Comparison of ENCODE assay signal across 32 mouse cellular contexts in genomic region chr7:35197022-35197421, GRCm38 (mm10). TPM values are rescaled to one million over a fixed set of nuclear protein-coding genes. Genes with fewer than 3 reads are reported as not detected.
DNase-seq lines count a peak whose midpoint lies in the region; ATAC-seq and TF ChIP-seq lines count a peak whose summit lies in the region.
"Had no signal": no experiment of that assay in that cellular context is flagged by ENCODE, and none has a peak within 500 bp of the region (broad histone marks: within the 10 kb centered on the region; RNA-seq: fewer than 3 reads in every experiment).

No protein-coding gene starts in this region.

- H3K4me1 ChIP-seq in embryonic facial prominence, embryonic 13.5 days: peaks cover 13% of the 10 kb centered on the region
- H3K4me1 ChIP-seq in lung, embryonic 14.5 days (ENCODE audit: insufficient read depth): no peaks in the 10 kb centered on the region
- no peaks in the 10 kb centered on the region for H3K4me1 ChIP-seq in hindbrain, embryonic 13.5 days (replicated peaks)
- no peaks in the 10 kb centered on the region for H3K4me1 ChIP-seq in intestine, embryonic 16.5 days (ENCODE audit: control insufficient read depth, insufficient read depth, low read length)
- no peaks in the 10 kb centered on the region for H3K4me1 ChIP-seq in heart, adult 2 months (ENCODE audit: control insufficient read depth, insufficient read depth, low read length)
- H3K4me1 ChIP-seq: forebrain, embryonic 13.5 days; hindbrain, embryonic 15.5 days; liver, embryonic 12.5 days; megakaryocyte, embryonic 14.5 days; midbrain, embryonic 12.5 days had no signal

- no peak overlapping the region for H3K4me3 ChIP-seq in embryonic facial prominence, embryonic 13.5 days
- H3K4me3 ChIP-seq in lung, embryonic 14.5 days (ENCODE audit: low read depth, low read length): no peak overlapping the region
- no peak overlapping the region for H3K4me3 ChIP-seq in hindbrain, embryonic 13.5 days
- no peak overlapping the region for H3K4me3 ChIP-seq in intestine, embryonic 16.5 days (ENCODE audit: low read length)
- no peak overlapping the region for H3K4me3 ChIP-seq in heart, adult 2 months
- H3K4me3 ChIP-seq: forebrain, embryonic 13.5 days; heart, embryonic 10.5 days; hindbrain, embryonic 15.5 days; liver, embryonic 12.5 days; megakaryocyte, embryonic 14.5 days; midbrain, embryonic 12.5 days; neural tube, embryonic 15.5 days had no signal

- no peaks in the 10 kb centered on the region for H3K79me2 ChIP-seq in heart, adult 2 months (replicated peaks; ENCODE audit: control insufficient read depth, insufficient read depth, low read length)

- no peak for TF ChIP-seq CTCF in lung, embryonic 14.5 days (IDR thresholded peaks at IDR 0.05; ENCODE audit: low read depth)
- no peak for TF ChIP-seq CTCF in heart, adult 2 months (IDR thresholded peaks at IDR 0.05)

- peaks cover 30% of the 10 kb centered on the region for H3K36me3 ChIP-seq in embryonic facial prominence, embryonic 13.5 days
- H3K36me3 ChIP-seq in lung, embryonic 14.5 days (ENCODE audit: insufficient read depth): peaks cover 16% of the 10 kb centered on the region; the same call in 1 of the 2 replicates
- H3K36me3 ChIP-seq in hindbrain, embryonic 13.5 days: peaks cover 35% of the 10 kb centered on the region
- H3K36me3 ChIP-seq in intestine, embryonic 16.5 days (ENCODE audit: control insufficient read depth, insufficient read depth, low read length): no peaks in the 10 kb centered on the region
- H3K36me3 ChIP-seq in heart, adult 2 months (ENCODE audit: control insufficient read depth, insufficient read depth, low read length): no peaks in the 10 kb centered on the region

- peak; percentile 17; the same call in 1 of the 2 replicates for ATAC-seq in embryonic facial prominence, embryonic 13.5 days (ENCODE audit: insufficient number of reproducible peaks, insufficient read depth, low FRiP score, low TSS enrichment, low read depth)
- peak; percentile 37; the same call in 1 of the 2 replicates for ATAC-seq in lung, embryonic 14.5 days (ENCODE audit: insufficient read depth)
- ATAC-seq in hindbrain, embryonic 13.5 days (ENCODE audit: low FRiP score): no peak
- ATAC-seq in intestine, embryonic 16.5 days: no peak
- ATAC-seq: forebrain, embryonic 13.5 days; inflammation-experienced regulatory T-cells, adult 6 months; liver, embryonic 12.5 days; liver, postnatal 0 days had no signal

- 39% methylated on average over 2 of the region's 2 CpGs for WGBS in embryonic facial prominence, embryonic 13.5 days
- 49% methylated on average over 2 of the region's 2 CpGs for WGBS in lung, embryonic 14.5 days
- 77% methylated on average over 2 of the region's 2 CpGs for WGBS in hindbrain, embryonic 13.5 days
- 52% methylated on average over 2 of the region's 2 CpGs for WGBS in intestine, embryonic 16.5 days
- 39% methylated on average over 2 of the region's 2 CpGs for WGBS in heart, adult 2 months

- H3K4me2 ChIP-seq in embryonic facial prominence, embryonic 13.5 days: no peak overlapping the region
- H3K4me2 ChIP-seq in lung, embryonic 14.5 days: no peak overlapping the region
- H3K4me2 ChIP-seq in hindbrain, embryonic 13.5 days: no peak overlapping the region
- no peak overlapping the region for H3K4me2 ChIP-seq in intestine, embryonic 16.5 days (ENCODE audit: low read depth, low read length)
- H3K4me2 ChIP-seq: forebrain, embryonic 13.5 days; hindbrain, embryonic 15.5 days; liver, embryonic 12.5 days; midbrain, embryonic 12.5 days; neural tube, embryonic 15.5 days had no signal

- H3K27ac ChIP-seq in embryonic facial prominence, embryonic 13.5 days: no peak overlapping the region
- H3K27ac ChIP-seq in lung, embryonic 14.5 days (ENCODE audit: low read depth): no peak overlapping the region
- H3K27ac ChIP-seq in hindbrain, embryonic 13.5 days: no peak overlapping the region
- H3K27ac ChIP-seq in intestine, embryonic 16.5 days (ENCODE audit: low read length): no peak overlapping the region
- H3K27ac ChIP-seq in heart, adult 2 months: no peak overlapping the region
- H3K27ac ChIP-seq: forebrain, embryonic 13.5 days; heart, embryonic 10.5 days; hindbrain, embryonic 15.5 days; kidney, postnatal 0 days; liver, embryonic 12.5 days; midbrain, embryonic 12.5 days; neural tube, embryonic 15.5 days had no signal

- DNase-seq in embryo, embryonic 11 days: peak; percentile 7
- DNase-seq in embryo, embryonic 10.5 days (ENCODE audit: low spot score): no peak
- DNase-seq in lung, embryonic 14.5 days: peak; percentile 46
- DNase-seq in lung, postnatal 14 days: peak; percentile 43
- DNase-seq in heart, adult 2 months: no peak
- DNase-seq: adrenal gland, adult 8-10 months; cerebellum, adult 2 months; cerebellum, postnatal 14 days; gastrocnemius, postnatal 14 days; kidney, adult 8-10 months; kidney, postnatal 4 days; liver, postnatal 0 days; retina, postnatal 1 day; right cerebral cortex, postnatal 14 days; thymus, postnatal 4 days had no signal

- no peaks in the 10 kb centered on the region for H3K9me3 ChIP-seq in embryonic facial prominence, embryonic 13.5 days
- H3K9me3 ChIP-seq in lung, embryonic 14.5 days (ENCODE audit: low read depth, low read length): no peaks in the 10 kb centered on the region
- H3K9me3 ChIP-seq in hindbrain, embryonic 13.5 days: no peaks in the 10 kb centered on the region
- H3K9me3 ChIP-seq in intestine, embryonic 16.5 days (ENCODE audit: control insufficient read depth, low read length): no peaks in the 10 kb centered on the region
- H3K9me3 ChIP-seq: forebrain, embryonic 13.5 days; heart, embryonic 10.5 days; hindbrain, embryonic 15.5 days; liver, embryonic 12.5 days; megakaryocyte, embryonic 14.5 days; midbrain, embryonic 12.5 days; neural tube, embryonic 15.5 days had no signal

- H3K9ac ChIP-seq in embryonic facial prominence, embryonic 13.5 days: no peak overlapping the region
- H3K9ac ChIP-seq in lung, embryonic 14.5 days: no peak overlapping the region
- H3K9ac ChIP-seq in hindbrain, embryonic 13.5 days: no peak overlapping the region
- no peak overlapping the region for H3K9ac ChIP-seq in intestine, embryonic 16.5 days (ENCODE audit: low read depth, low read length)
- H3K9ac ChIP-seq in heart, adult 2 months (ENCODE audit: low read depth, low read length): no peak overlapping the region
- H3K9ac ChIP-seq: forebrain, embryonic 13.5 days; hindbrain, embryonic 15.5 days; liver, embryonic 12.5 days; liver, postnatal 0 days; midbrain, embryonic 12.5 days; neural tube, embryonic 15.5 days had no signal

- H3K27me3 ChIP-seq in embryonic facial prominence, embryonic 13.5 days: peaks cover 2% of the 10 kb centered on the region
- H3K27me3 ChIP-seq in lung, embryonic 14.5 days (ENCODE audit: insufficient read depth, low read length): no peaks in the 10 kb centered on the region
- H3K27me3 ChIP-seq in hindbrain, embryonic 13.5 days: peaks cover 3% of the 10 kb centered on the region; the same call in 1 of the 2 replicates
- H3K27me3 ChIP-seq in intestine, embryonic 16.5 days (replicated peaks; ENCODE audit: control insufficient read depth, insufficient read depth, low read length): no peaks in the 10 kb centered on the region
- no peaks in the 10 kb centered on the region for H3K27me3 ChIP-seq in heart, adult 2 months (ENCODE audit: control insufficient read depth, insufficient read depth, low read length)
- H3K27me3 ChIP-seq: forebrain, embryonic 13.5 days; hindbrain, embryonic 15.5 days; neural tube, embryonic 15.5 days had no signal

- TF ChIP-seq EP300 in heart, adult 2 months (IDR thresholded peaks at IDR 0.05; ENCODE audit: insufficient read depth, low read depth, low read length): no peak

- TF ChIP-seq POLR2A in heart, adult 2 months (IDR thresholded peaks at IDR 0.05; ENCODE audit: insufficient read depth, low read depth, low read length): no peak

- intact Hi-C loops in heart, adult 2 months (cut with DNase I): no loop called here

RNA-seq across cellular contexts. Expression of gene Slc7a10, which starts 10.8 kb away (rescaled TPM):
- 5.3 and 5.5 TPM in 2 replicates for polyA plus RNA-seq in embryonic facial prominence, embryonic 13.5 days (2015; fragmentation: Nextera tagmentation; extraction: Ambion mirVana)
- polyA plus RNA-seq in lung, embryonic 14.5 days (2014; fragmentation: Nextera tagmentation; extraction: Ambion mirVana): 1.4 and 1.8 TPM in 2 replicates
- 8.5 and 9.2 TPM in 2 replicates for polyA plus RNA-seq in hindbrain, embryonic 13.5 days (2015; fragmentation: Nextera tagmentation; extraction: Ambion mirVana)
- 0.99 and 1.2 TPM in 2 replicates for polyA plus RNA-seq in intestine, embryonic 16.5 days (2015; fragmentation: Nextera tagmentation; extraction: Ambion mirVana)
- total RNA-seq in heart, adult 2 months (2021): under 1 TPM; 0.60 to 0.77 TPM
- polyA plus RNA-seq in heart, adult 2 months (2012; rRNA removed): 1.5 and 2.9 TPM in 2 replicates
- total RNA-seq: CH12.LX; ES-E14; granulocyte monocyte progenitor cell, adult 5-6 weeks; hematopoietic stem cell, adult 5-6 weeks had no signal
- polyA plus RNA-seq: C2C12 had no signal

RNA-seq across cellular contexts. Expression of gene Lrp3, which starts 18.3 kb away (rescaled TPM):
- 10.3 and 11.2 TPM in 2 replicates for polyA plus RNA-seq in embryonic facial prominence, embryonic 13.5 days (2015; fragmentation: Nextera tagmentation; extraction: Ambion mirVana)
- polyA plus RNA-seq in lung, embryonic 14.5 days (2014; fragmentation: Nextera tagmentation; extraction: Ambion mirVana): 8.2 and 11.2 TPM in 2 replicates
- 26.0 and 27.2 TPM in 2 replicates for polyA plus RNA-seq in hindbrain, embryonic 13.5 days (2015; fragmentation: Nextera tagmentation; extraction: Ambion mirVana)
- 2.8 and 3.3 TPM in 2 replicates for polyA plus RNA-seq in intestine, embryonic 16.5 days (2015; fragmentation: Nextera tagmentation; extraction: Ambion mirVana)
- total RNA-seq in heart, adult 2 months (2021): 1 to 10 TPM; 6.7 to 7.4 TPM
- 9.4 and 10.7 TPM in 2 replicates for polyA plus RNA-seq in heart, adult 2 months (2012; rRNA removed)
- total RNA-seq: CH12.LX; granulocyte monocyte progenitor cell, adult 5-6 weeks; hematopoietic stem cell, adult 5-6 weeks had no signal

Comparison
In these comparisons a context has a peak if more than half of its experiments do, and no peak if none do; other contexts are left out.
1. DNase-seq: peak in embryo, embryonic 11 days (single experiment), lung, embryonic 14.5 days (single experiment) and lung, postnatal 14 days (single experiment); none in embryo, embryonic 10.5 days (single experiment) and heart, adult 2 months (0 of 2).
2. ATAC-seq: peak in embryonic facial prominence, embryonic 13.5 days (single experiment) and lung, embryonic 14.5 days (single experiment); none in hindbrain, embryonic 13.5 days (single experiment) and intestine, embryonic 16.5 days (single experiment).